Mouse (Mus musculus) A20 (cell line): ENCODE measurements around the gene Ltbp3.

Source experiments
- DNase-seq: peaks from one replicate; pipeline ENCODE4 v3.0.0-alpha.2; 2011; ENCODE audit warnings: low read depth, low spot score

The Ltbp3 gene

GRCm38 (mm10) chr19:5750951-5751350, 10.2 kb downstream of the Ltbp3 start:
- DNase-seq, result no peak

- no peak for DNase-seq
These were observed 11.0 kb downstream of the Ltbp3 start for GRCm38 (mm10) chr19:5751742-5752141.

GRCm38 (mm10) chr19:5756321-5756985, 15.7 kb downstream of the Ltbp3 start:
- no peak for DNase-seq

- DNase-seq, result no peak
These were observed 16.4 kb downstream of the Ltbp3 start for GRCm38 (mm10) chr19:5756991-5757636.

- no peak for DNase-seq
These were observed 18.2 kb downstream of the Ltbp3 start for GRCm38 (mm10) chr19:5758878-5759403.

GRCm38 (mm10) chr19:5763163-5763562, 22.5 kb downstream of the Ltbp3 start:
- DNase-seq, result no peak

- no peak for DNase-seq
These were observed 26.6 kb downstream of the Ltbp3 start for GRCm38 (mm10) chr19:5767271-5767670.

GRCm38 (mm10) chr19:5770311-5770710, 29.6 kb downstream of the Ltbp3 start:
- no peak for DNase-seq

- DNase-seq, result peak; percentile 92
These were observed 30.5 kb downstream of the Ltbp3 start, which contains the start of gene Scyl1 for GRCm38 (mm10) chr19:5770925-5771860. TSS of gene Scyl1 (minus strand) at chr19:5771419.

- peak; percentile 18 for DNase-seq
These were observed 36.8 kb downstream of the Ltbp3 start for GRCm38 (mm10) chr19:5777387-5778032.

GRCm38 (mm10) chr19:5778312-5778711, 37.6 kb downstream of the Ltbp3 start:
- no peak for DNase-seq

- peak; percentile 54 for DNase-seq
These were observed 39.5 kb downstream of the Ltbp3 start for GRCm38 (mm10) chr19:5780203-5780602.

- DNase-seq, result no peak
These were observed 40.8 kb downstream of the Ltbp3 start for GRCm38 (mm10) chr19:5781532-5781931.

GRCm38 (mm10) chr19:5782121-5782520, 41.4 kb downstream of the Ltbp3 start:
- peak; percentile 23 for DNase-seq

GRCm38 (mm10) chr19:5784958-5785577, 44.4 kb downstream of the Ltbp3 start:
- no peak for DNase-seq

GRCm38 (mm10) chr19:5786441-5787114, 45.9 kb downstream of the Ltbp3 start:
- DNase-seq, result peak; percentile 92

- DNase-seq, result peak; percentile 95
These were observed 46.5 kb downstream of the Ltbp3 start for GRCm38 (mm10) chr19:5787128-5787635.

- DNase-seq, result no peak
These were observed 47.2 kb downstream of the Ltbp3 start for GRCm38 (mm10) chr19:5787920-5788319.

GRCm38 (mm10) chr19:5788620-5789019, 47.9 kb downstream of the Ltbp3 start:
- DNase-seq, result no peak

GRCm38 (mm10) chr19:5789066-5789465, 48.4 kb downstream of the Ltbp3 start:
- no peak for DNase-seq
